Mouse (Mus musculus) bone marrow macrophage, adult 2 months (primary cell): ENCODE measurements around the gene Chchd5. TPM values are rescaled to one million over a fixed set of nuclear protein-coding genes. Genes with fewer than 3 reads are reported as not detected.
A peak's percentile ranks its signal among the peaks of the same experiment; 100 is the strongest.

Experiments
- H3K27ac ChIP-seq: 2 replicates; pipeline ENCODE4 v1.5.1; 2012; ENCODE audit warnings: low read depth, low read length; ENCODE audit not compliant: insufficient read depth
- H3K4me1 ChIP-seq: 2 replicates; pipeline ENCODE4 v1.6.1; 2012; ENCODE audit warnings: low read length; ENCODE audit not compliant: control insufficient read depth, insufficient read depth
- H3K4me3 ChIP-seq: 2 replicates; pipeline ENCODE4 v1.5.1; 2012; ENCODE audit warnings: mild to moderate bottlenecking, low read length, moderate library complexity; ENCODE audit not compliant: insufficient read depth
- CTCF ChIP-seq: IDR thresholded peaks from 2 replicates; pipeline ENCODE4 v1.5.1; 2012; ENCODE audit warnings: low read depth, mild to moderate bottlenecking, low read length, moderate library complexity
- POLR2A ChIP-seq: IDR thresholded peaks from 2 replicates; pipeline ENCODE4 v1.6.1; 2012; ENCODE audit warnings: mild to moderate bottlenecking, low read depth, low read length, borderline replicate concordance
- polyA plus RNA-seq: library from polyadenylated mRNA; stranded (reverse); fragments of >200 nt; gene quantifications from 2 replicates; pipeline ENCODE4 v1.2.4, GENCODE M21; 2012; ENCODE audit not compliant: missing spikeins, insufficient read depth, insufficient read length

Chchd5 gene
- polyA plus RNA-seq: 15.3 and 20.0 TPM in 2 replicates

- Histone ChIP-seq H3K4me3 (peak within 1 kb of the TSS; percentile 73), H3K4me1 (peaks cover 14% of the 10 kb centered on the region), H3K27ac (peak within 1 kb of the TSS; percentile 82)
- TF ChIP-seq CTCF: no peak
- peak; percentile 57; the same call in 1 of the 2 replicates for TF ChIP-seq POLR2A
Observed at GRCm38 (mm10) chr2:129129412-129129929, at the start of gene Chchd5. Chchd5 (plus strand) TSS chr2:129129700.

DNA sequence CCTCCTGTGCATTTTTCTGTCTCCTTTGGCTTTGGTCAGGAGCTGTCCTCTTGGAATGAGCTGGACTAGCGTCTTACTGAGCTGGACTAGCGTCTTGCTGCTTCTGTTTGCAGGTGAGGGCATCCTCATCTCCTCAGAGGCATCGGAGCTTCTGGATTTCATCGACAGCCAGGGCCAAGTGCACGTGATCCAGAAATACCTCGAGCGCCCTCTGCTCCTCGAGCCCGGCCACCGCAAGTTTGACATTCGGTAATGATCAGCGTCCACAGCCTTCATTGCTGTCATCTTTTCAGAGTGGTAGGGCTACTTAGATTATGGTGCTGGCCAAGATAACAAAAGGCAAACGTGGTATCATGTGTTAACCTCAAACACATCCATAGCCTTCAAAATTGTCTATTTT lies 48.4 kb upstream of the Chchd5 start:
- peaks cover 23% of the 10 kb centered on the region for H3K4me1 ChIP-seq
- TF ChIP-seq CTCF: no peak
- TF ChIP-seq POLR2A: no peak
- no peak overlapping the region for H3K4me3 ChIP-seq
- no peak overlapping the region for H3K27ac ChIP-seq

GRCm38 (mm10) chr2:129083514-129083913 lies 46.0 kb upstream of the Chchd5 start:
- no peak overlapping the region for H3K4me3 ChIP-seq
- TF ChIP-seq POLR2A: no peak
- TF ChIP-seq CTCF: no peak

GRCm38 (mm10) chr2:129084959-129085358 lies 44.5 kb upstream of the Chchd5 start:
- TF ChIP-seq POLR2A (no peak), CTCF (peak; percentile 49; the same call in 1 of the 2 replicates)

More at GRCm38 (mm10) chr2:129083514-129083913, 46.0 kb upstream of the Chchd5 start:
- no peak overlapping the region for H3K27ac ChIP-seq
- H3K4me1 ChIP-seq: peaks cover 23% of the 10 kb centered on the region

DNA sequence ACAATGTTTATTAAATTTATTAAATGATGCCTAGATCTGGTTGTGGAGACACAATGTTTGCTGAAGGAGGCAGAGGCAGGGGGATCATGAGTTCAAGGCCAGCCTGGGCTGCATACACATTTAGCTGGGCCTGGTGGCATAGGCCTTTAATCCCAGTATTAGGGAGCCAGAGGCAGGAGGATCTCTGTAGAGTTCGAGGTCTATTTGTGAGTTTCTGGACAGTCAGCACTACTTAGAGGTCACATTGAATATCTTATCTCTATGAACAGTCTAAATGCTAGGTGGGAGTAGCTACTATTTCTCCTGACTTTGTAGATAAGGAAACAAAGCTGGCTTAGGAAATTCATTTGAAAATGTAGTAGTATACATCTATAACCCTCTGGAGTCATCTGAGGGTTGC lies 42.0 kb upstream of the Chchd5 start:
- TF ChIP-seq CTCF (no peak), POLR2A (no peak)
- H3K27ac ChIP-seq: no peak overlapping the region
- H3K4me3 ChIP-seq: no peak overlapping the region
- peaks cover 12% of the 10 kb centered on the region for H3K4me1 ChIP-seq

More at GRCm38 (mm10) chr2:129084959-129085358, 44.5 kb upstream of the Chchd5 start:
- H3K4me3 ChIP-seq: no peak overlapping the region
- H3K4me1 ChIP-seq: peaks cover 9% of the 10 kb centered on the region
- H3K27ac ChIP-seq: no peak overlapping the region

DNA sequence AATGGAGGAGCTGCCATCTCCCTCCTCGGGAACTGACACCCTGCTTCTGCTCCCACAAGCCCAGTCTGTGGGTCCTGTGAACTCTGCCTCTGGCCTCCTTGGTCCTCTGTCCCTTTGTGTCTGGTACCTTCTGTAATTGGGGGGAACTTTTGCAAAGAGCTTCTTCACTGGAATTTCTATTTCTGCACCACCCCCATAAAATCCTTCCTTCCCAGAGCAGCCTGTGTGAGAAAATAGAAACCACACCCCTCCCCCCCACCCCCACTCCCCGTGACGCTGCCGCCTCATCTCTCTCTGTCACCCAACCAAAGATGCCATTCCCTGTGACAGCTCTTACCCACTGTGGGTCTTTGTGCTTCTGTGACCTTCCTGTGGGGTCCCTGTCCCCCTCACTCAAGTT lies 39.1 kb upstream of the Chchd5 start:
- no peak overlapping the region for H3K27ac ChIP-seq
- H3K4me3 ChIP-seq: no peak overlapping the region
- TF ChIP-seq CTCF (no peak), POLR2A (no peak)
- peaks cover 11% of the 10 kb centered on the region for H3K4me1 ChIP-seq

GRCm38 (mm10) chr2:129092810-129093209 lies 36.7 kb upstream of the Chchd5 start:
- Histone ChIP-seq H3K4me3 (no peak overlapping the region), H3K4me1 (peaks cover 11% of the 10 kb centered on the region)
- no peak for TF ChIP-seq CTCF
- TF ChIP-seq POLR2A: no peak

DNA sequence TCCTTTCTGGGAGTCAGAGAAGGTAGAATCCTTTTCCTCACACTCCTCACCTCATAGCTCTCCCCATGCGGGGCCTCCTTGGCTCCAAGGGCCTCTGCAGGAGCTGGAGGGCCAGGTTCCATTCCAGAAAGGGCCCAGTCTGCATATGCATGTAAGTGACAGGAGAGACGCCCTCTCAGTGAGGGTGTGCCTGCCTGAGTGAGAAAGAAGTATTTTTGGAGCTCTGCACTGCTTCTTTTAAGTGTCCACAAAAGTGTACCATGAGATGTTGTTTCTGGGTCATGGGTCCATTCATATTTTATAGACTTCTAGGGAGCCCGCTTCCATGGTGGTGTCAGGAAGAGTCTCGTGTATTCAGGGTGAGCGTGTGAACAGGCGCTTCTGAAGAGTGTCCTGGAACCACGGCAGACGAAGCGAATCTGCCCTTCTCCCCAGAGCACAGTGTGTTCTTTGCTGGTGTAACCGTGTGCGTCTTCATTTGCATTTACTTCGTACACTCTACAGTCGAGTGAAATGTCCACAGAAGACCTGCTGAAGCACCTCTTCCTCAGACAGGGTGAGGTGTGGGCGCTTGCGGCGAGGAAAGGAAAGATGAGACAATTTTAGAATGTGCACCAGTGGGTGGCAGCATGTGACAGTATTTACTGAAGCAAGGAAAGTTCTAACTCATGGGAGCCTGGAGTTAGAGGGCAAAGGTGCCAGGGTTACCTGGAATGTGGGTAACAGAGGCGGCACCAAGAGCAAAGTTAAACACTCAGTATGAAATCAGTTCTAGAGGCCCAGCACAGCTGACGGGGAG lies 35.4 kb upstream of the Chchd5 start:
- H3K27ac ChIP-seq: no peak overlapping the region
- H3K4me1 ChIP-seq: peaks cover 11% of the 10 kb centered on the region
- no peak for TF ChIP-seq CTCF
- no peak for TF ChIP-seq POLR2A

More at GRCm38 (mm10) chr2:129092810-129093209, 36.7 kb upstream of the Chchd5 start:
- 0 out of 2 replicates have a peak overlapping the region, but pooled peaks have one; percentile 6 for H3K27ac ChIP-seq

DNA sequence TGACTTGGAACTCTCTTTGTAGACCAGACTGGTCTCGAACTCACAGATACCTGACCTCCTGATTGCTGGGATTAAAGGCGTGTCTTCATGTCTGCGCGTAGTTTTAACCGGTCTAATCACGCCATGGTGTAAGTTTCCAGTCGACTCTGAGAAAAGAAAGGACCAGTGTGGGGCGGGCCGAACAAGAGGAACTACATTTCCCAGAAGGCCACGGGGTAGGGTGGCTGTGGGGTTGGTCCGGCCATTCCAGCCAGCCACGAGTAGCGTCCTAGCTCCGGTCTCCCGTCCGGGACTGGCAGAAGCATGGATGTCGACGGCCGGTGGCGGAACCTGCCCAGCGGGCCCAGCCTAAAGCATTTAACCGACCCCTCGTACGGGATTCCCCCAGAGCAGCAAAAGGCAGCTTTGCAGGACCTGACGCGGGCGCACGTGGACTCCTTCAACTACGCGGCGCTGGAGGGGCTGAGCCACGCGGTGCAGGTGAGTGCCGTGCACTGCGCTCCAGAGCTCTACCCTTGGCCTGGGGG lies 28.7 kb upstream of the Chchd5 start, which contains the start of gene Polr1b:
TSS of gene Polr1b (plus strand) at position 212 of the 527 bp plus-strand sequence.
- TF ChIP-seq CTCF: no peak
- no peak for TF ChIP-seq POLR2A
- Histone ChIP-seq H3K4me3 (peak within 1 kb of the TSS; percentile 89), H3K27ac (no peak within 1 kb of the TSS), H3K4me1 (peaks cover 14% of the 10 kb centered on the region)

More for the DNA sequence above, 35.4 kb upstream of the Chchd5 start:
- H3K4me3 ChIP-seq: no peak overlapping the region
